Mouse (Mus musculus): ENCODE data around the gene Washc4.

DNA sequence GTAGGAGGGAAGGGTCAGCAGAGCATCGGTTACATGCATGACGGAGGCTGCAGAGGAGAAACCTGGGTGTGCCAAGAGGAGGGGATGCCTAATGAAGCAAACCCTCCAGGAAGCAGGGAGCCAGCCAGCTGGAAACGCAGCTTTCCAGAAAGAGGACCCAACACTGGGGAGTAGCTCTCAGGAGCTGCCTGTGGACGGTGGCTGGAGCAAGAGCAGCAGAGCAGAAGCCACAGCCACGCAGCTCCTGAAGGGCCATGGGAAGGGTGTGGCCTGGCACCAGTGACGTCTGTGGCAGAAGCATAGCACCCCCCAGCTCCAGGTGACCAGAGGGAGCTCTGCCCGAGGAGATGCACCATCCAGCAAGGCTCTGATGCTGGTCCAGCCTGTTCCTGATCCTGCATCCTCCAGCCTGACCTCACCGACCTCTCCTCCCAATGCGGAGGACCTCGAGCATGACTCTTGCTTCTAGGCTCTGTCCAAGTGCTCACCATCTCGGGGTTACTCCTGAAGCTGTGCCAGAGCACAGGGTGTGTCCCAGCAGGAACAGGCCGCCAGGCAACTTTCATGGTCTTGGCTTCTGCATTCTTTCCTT is 85.7 kb downstream of the Washc4 start:
- TF ChIP-seq GATA1 (IDR thresholded peaks at IDR 0.05; ENCODE audit: borderline replicate concordance, low read length) = no peak
- no peak for TF ChIP-seq FLI1 (IDR thresholded peaks at IDR 0.05; ENCODE audit: low read length)

All from megakaryocyte, embryonic 14.5 days (primary cell).